Mouse (Mus musculus) midbrain, embryonic 16.5 days (tissue): ENCODE measurements around the gene Zfand6. TPM values are rescaled to one million over a fixed set of nuclear protein-coding genes. Genes with fewer than 3 reads are reported as not detected.

Source experiments
- ATAC-seq: fragments of 200-750 bp; cut with Nextera tagmentation; 2 replicates; pipeline ENCODE4 v1.8.0; 2017; ENCODE audit warnings: moderate TSS enrichment
- H3K27ac ChIP-seq: fragments of 300-500 bp; sonication (generic); 2 replicates; pipeline ENCODE4 v1.5.1; 2014; ENCODE audit warnings: mild to moderate bottlenecking, low read length, mixed read lengths
- H3K27me3 ChIP-seq: fragments of 300-500 bp; sonication (generic); 2 replicates; pipeline ENCODE4 v1.6.1; 2014; ENCODE audit warnings: low read depth, low read length, mixed read lengths; ENCODE audit not compliant: control insufficient read depth, insufficient read depth
- H3K36me3 ChIP-seq: fragments of 300-500 bp; sonication (generic); 2 replicates; pipeline ENCODE4 v1.6.1; 2014; ENCODE audit warnings: mild to moderate bottlenecking, low read length, moderate library complexity, mixed read lengths; ENCODE audit not compliant: control insufficient read depth, insufficient read depth
- H3K4me1 ChIP-seq: fragments of 300-500 bp; sonication (generic); 2 replicates; pipeline ENCODE4 v1.6.1; 2014; ENCODE audit warnings: mild to moderate bottlenecking, low read length, mixed read lengths; ENCODE audit not compliant: control insufficient read depth, insufficient read depth
- H3K4me2 ChIP-seq: fragments of 300-500 bp; sonication (generic); 2 replicates; pipeline ENCODE4 v1.6.1; 2014; ENCODE audit warnings: mild to moderate bottlenecking, low read length, mixed read lengths
- H3K4me3 ChIP-seq: fragments of 300-500 bp; sonication (generic); 2 replicates; pipeline ENCODE4 v1.5.1; 2014; ENCODE audit warnings: low read depth, mild to moderate bottlenecking, low read length, moderate library complexity, mixed read lengths
- H3K9ac ChIP-seq: fragments of 300-500 bp; sonication (generic); 2 replicates; pipeline ENCODE4 v1.6.1; 2014; ENCODE audit warnings: low read depth, low read length, mixed read lengths
- H3K9me3 ChIP-seq: fragments of 300-500 bp; sonication (generic); replicated peaks from 2 replicates; pipeline ENCODE4 v1.6.1; 2014; ENCODE audit warnings: mild to moderate bottlenecking, low read length, mixed read lengths; ENCODE audit not compliant: control insufficient read depth, poor library complexity, severe bottlenecking
- WGBS: fragments of 180-500 bp; shearing (Covaris S2); extraction: QIAGEN DNeasy Blood & Tissue Kit; methylation state at CpG from one replicate; pipeline ENCODE4 v1.1.7; 2014; 5-methylcytosine and 5-hydroxymethylcytosine counted together
- polyA plus RNA-seq: library from polyadenylated mRNA; unstranded; fragments of >200 nt; fragmentation: Nextera tagmentation; extraction: Ambion mirVana; gene quantifications from 2 replicates; pipeline ENCODE4 v1.2.1, GENCODE M21; 2015

Gene Zfand6
- 169 and 179 TPM in 2 replicates for polyA plus RNA-seq

- peak within 1 kb of the TSS; percentile 15 for H3K27ac ChIP-seq
- peak; percentile 99 for ATAC-seq
- no peaks in the 10 kb centered on the region; the same call in 1 of the 2 replicates for H3K27me3 ChIP-seq
- no peaks in the 10 kb centered on the region for H3K9me3 ChIP-seq
- no peaks in the 10 kb centered on the region for H3K36me3 ChIP-seq
- H3K4me1 ChIP-seq = 0 out of 2 replicates have a peak, but pooled peaks cover 2% of the 10 kb centered on the region
- peak within 1 kb of the TSS; percentile 64 for H3K9ac ChIP-seq
- peak within 1 kb of the TSS; percentile 88 for H3K4me2 ChIP-seq
- H3K4me3 ChIP-seq = peak within 1 kb of the TSS; percentile 86
- under 1% methylated on average over 64 of the region's 87 CpGs for WGBS
These were observed at the start of gene Zfand6 for GRCm38 (mm10) chr7:84689251-84690100. TSS of gene Zfand6 (minus strand) at chr7:84689959.

- Histone ChIP-seq H3K4me1 (no peaks in the 10 kb centered on the region), H3K36me3 (no peaks in the 10 kb centered on the region), H3K9me3 (no peaks in the 10 kb centered on the region), H3K9ac (no peak overlapping the region), H3K4me2 (no peak overlapping the region), H3K4me3 (no peak overlapping the region), H3K27ac (no peak overlapping the region), H3K27me3 (no peaks in the 10 kb centered on the region)
- ATAC-seq = no peak
- WGBS = 92% methylated on average over 2 of the region's 2 CpGs
These were observed 47.0 kb upstream of the Zfand6 start for GRCm38 (mm10) chr7:84736803-84737202.

- 71% methylated on average over 1 of the region's 1 CpGs for WGBS
- no peak for ATAC-seq
- Histone ChIP-seq H3K4me3 (no peak overlapping the region), H3K27ac (no peak overlapping the region), H3K4me1 (no peaks in the 10 kb centered on the region), H3K4me2 (no peak overlapping the region), H3K9me3 (no peaks in the 10 kb centered on the region), H3K27me3 (no peaks in the 10 kb centered on the region), H3K36me3 (no peaks in the 10 kb centered on the region), H3K9ac (no peak overlapping the region)
These were observed 43.3 kb upstream of the Zfand6 start for GRCm38 (mm10) chr7:84733038-84733437.

GRCm38 (mm10) chr7:84732052-84732451 is 42.3 kb upstream of the Zfand6 start:
- ATAC-seq = no peak
- Histone ChIP-seq H3K9ac (no peak overlapping the region), H3K36me3 (no peaks in the 10 kb centered on the region), H3K4me3 (no peak overlapping the region), H3K4me2 (no peak overlapping the region), H3K4me1 (no peaks in the 10 kb centered on the region), H3K27ac (no peak overlapping the region), H3K9me3 (no peaks in the 10 kb centered on the region), H3K27me3 (no peaks in the 10 kb centered on the region)
- WGBS = 93% methylated on average over 1 of the region's 1 CpGs

GRCm38 (mm10) chr7:84731076-84731475 is 41.3 kb upstream of the Zfand6 start:
- H3K4me3 ChIP-seq = no peak overlapping the region
- no peaks in the 10 kb centered on the region for H3K27me3 ChIP-seq
- H3K9ac ChIP-seq = no peak overlapping the region
- no peaks in the 10 kb centered on the region for H3K36me3 ChIP-seq
- ATAC-seq = no peak
- WGBS = 77% methylated on average over 3 of the region's 3 CpGs
- H3K4me2 ChIP-seq = no peak overlapping the region
- no peaks in the 10 kb centered on the region for H3K9me3 ChIP-seq
- H3K27ac ChIP-seq = no peak overlapping the region
- no peaks in the 10 kb centered on the region for H3K4me1 ChIP-seq

GRCm38 (mm10) chr7:84722804-84723459 is 33.2 kb upstream of the Zfand6 start:
- Histone ChIP-seq H3K27me3 (no peaks in the 10 kb centered on the region), H3K27ac (no peak overlapping the region), H3K4me2 (no peak overlapping the region), H3K4me1 (no peaks in the 10 kb centered on the region), H3K4me3 (no peak overlapping the region), H3K9ac (no peak overlapping the region), H3K36me3 (no peaks in the 10 kb centered on the region), H3K9me3 (no peaks in the 10 kb centered on the region)
- no peak for ATAC-seq
- WGBS = 77% methylated on average over 7 of the region's 7 CpGs

- H3K4me2 ChIP-seq = no peak overlapping the region
- no peak overlapping the region for H3K27ac ChIP-seq
- no peaks in the 10 kb centered on the region for H3K4me1 ChIP-seq
- H3K9me3 ChIP-seq = no peaks in the 10 kb centered on the region
- no peaks in the 10 kb centered on the region for H3K27me3 ChIP-seq
- H3K9ac ChIP-seq = no peak overlapping the region
- no peaks in the 10 kb centered on the region for H3K36me3 ChIP-seq
- no peak for ATAC-seq
- H3K4me3 ChIP-seq = no peak overlapping the region
These were observed 20.7 kb upstream of the Zfand6 start for GRCm38 (mm10) chr7:84710287-84710958.

- Histone ChIP-seq H3K9me3 (no peaks in the 10 kb centered on the region), H3K27ac (no peak overlapping the region), H3K4me1 (no peaks in the 10 kb centered on the region), H3K27me3 (no peaks in the 10 kb centered on the region), H3K36me3 (no peaks in the 10 kb centered on the region), H3K9ac (no peak overlapping the region), H3K4me2 (no peak overlapping the region), H3K4me3 (no peak overlapping the region)
- ATAC-seq = no peak
- WGBS = 87% methylated on average over 3 of the region's 3 CpGs
These were observed 17.1 kb upstream of the Zfand6 start for GRCm38 (mm10) chr7:84706877-84707276.
